Mouse (Mus musculus) adrenal gland, postnatal 25 days (tissue): ENCODE measurements at regions not wholly inside any gene's neighbourhood (a gene's known extent, or its start where the extent isn't known, plus 50 kb on each side); places are given as distances from the start of the nearest gene placed in this dataset.
"Not testable (repeated sequence)": the region's sequence is repeated elsewhere in the genome, so short reads cannot be mapped to it uniquely, and the experiment has no call there.

ENCODE experiments used
- DNase-seq: peaks from one replicate; pipeline ENCODE4 v3.0.0; 2021; ENCODE audit warnings: mixed read lengths

GRCm38 (mm10) chr10:56783941-56784340 lies 406.8 kb downstream of the Gja1 start:
- peak; percentile 6 for DNase-seq

- no peak for DNase-seq
Measured at GRCm38 (mm10) chr10:56788081-56788480, 411.0 kb downstream of the Gja1 start.

GRCm38 (mm10) chr10:56793074-56793473 lies 415.9 kb downstream of the Gja1 start:
- DNase-seq, result no peak

DNA sequence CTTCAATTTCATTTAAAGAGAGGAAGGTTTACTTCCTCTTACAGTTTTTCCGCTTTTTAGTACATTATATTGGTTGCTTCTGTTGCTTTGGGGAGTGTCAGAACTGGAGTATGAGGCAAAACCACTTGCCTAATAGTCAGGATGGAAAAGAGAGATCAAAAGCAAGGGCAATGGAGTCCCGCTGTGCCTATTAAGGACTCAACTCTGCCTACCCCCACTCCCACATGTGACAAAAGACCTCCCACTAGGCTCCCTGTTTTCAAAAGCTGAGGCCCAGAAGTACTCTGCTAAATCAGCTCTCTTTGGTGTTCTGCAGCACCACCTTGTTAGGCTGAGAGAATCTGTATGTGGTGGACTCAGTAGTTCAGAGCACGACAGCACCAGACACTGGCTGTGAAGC lies 418.3 kb downstream of the Gja1 start:
- no peak for DNase-seq

DNA sequence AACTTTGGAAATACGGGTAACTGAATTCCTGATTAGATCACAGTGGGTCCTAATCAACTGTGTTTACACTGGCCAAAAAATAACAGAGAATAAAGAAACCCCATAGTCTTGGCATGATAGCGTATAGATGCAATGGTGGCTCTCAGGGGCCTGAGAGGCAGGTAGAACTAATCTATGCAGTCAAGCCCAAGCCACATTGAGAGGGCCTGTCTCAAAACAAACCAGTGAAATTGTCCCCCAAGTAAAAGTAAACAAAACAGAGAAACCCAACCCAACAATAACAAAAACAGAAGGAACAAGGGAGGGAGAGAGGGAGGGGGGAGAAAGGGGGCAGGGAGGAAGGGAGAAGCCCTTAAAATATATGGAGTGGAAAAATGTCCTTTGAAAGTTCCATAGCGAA lies 422.2 kb downstream of the Gja1 start:
- no peak for DNase-seq

GRCm38 (mm10) chr10:56799745-56800144 lies 422.6 kb downstream of the Gja1 start:
- no peak for DNase-seq

DNA sequence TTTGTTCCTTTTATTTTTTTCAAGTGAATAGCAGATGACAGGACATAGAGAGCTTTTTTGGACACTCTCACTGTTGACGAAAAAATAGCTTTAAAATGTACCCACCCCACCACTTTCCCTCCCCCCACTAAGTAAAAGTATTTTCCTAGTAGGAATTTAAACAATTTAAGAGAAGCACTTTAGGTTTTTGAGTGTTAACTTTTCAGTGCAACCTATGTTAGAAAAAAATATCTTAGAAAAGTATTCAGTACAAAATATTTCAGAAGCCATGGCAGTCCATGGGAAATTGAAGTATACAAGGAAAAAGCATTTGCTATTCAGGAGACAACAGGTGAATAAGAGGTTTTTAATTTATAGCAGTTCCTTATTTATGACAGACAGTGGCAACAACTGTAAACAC lies 431.9 kb downstream of the Gja1 start:
- DNase-seq, result no peak

DNA sequence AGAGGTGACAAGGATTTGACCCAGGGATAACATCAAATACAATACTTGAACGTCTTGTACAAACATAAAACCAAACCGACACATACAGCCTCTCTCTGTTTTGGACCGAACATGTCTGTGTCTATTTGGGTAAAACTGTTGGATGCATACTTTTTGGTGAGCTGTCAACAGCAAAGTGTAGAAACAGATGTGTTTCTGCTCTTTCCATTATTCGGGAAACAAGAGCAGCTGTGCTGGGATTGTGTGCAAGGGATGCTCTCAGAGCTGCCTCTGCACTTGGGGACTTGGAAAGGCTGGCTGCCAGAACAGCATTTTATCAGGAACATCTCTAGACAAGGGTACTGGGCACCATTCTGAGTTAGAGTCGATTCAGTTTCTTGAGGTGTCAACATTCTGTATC lies 445.0 kb downstream of the Gja1 start:
- no peak for DNase-seq

DNA sequence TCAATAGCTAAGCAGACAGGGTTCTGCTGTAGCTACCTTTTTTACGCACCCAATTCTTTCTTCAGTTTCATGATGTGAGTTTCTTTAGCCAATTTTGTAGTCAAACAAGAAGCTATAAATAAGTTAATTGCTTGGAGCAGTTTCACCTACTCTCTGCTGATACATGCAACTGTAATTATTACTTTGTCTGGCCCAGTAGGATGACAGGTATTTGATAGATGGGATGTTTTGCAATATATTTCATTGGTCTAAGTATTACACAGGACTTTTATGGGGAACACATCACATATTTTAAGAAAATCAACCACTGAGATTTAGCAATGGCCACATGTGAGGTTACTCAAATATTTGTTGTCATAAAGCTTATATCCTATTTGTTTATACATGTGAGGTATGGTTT lies 454.2 kb downstream of the Gja1 start:
- no peak for DNase-seq

- no peak for DNase-seq
Measured at GRCm38 (mm10) chr10:56831966-56832365, 454.8 kb downstream of the Gja1 start.

- DNase-seq, result no peak
Measured at GRCm38 (mm10) chr10:56836130-56836529, 459.0 kb downstream of the Gja1 start.

DNA sequence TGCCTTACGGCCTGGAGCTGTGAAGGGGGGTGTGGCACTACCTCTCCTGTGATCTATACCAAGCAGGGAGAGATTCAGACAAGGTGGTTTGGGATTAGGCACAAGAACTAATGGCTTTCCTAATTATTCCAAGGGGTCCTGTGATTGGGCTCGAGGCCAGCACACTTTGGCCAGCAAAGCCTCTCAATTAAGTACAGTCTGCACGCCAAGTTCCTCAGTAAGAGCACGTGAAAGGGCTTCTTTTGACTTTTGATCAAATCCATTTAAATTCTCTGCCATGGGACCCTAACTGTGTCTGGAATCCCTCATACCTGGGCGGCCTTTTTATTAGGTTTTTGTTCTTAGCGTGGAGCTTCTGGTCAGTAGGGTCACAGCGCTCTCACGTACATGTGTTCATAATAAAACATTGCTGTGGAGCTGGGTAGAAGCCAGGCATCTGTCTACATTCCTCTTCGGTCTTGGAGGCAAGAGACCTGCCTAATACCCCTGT lies 461.9 kb downstream of the Gja1 start:
- DNase-seq, result no peak

GRCm38 (mm10) chr10:56839545-56839944 lies 462.4 kb downstream of the Gja1 start:
- DNase-seq, result no peak

DNA sequence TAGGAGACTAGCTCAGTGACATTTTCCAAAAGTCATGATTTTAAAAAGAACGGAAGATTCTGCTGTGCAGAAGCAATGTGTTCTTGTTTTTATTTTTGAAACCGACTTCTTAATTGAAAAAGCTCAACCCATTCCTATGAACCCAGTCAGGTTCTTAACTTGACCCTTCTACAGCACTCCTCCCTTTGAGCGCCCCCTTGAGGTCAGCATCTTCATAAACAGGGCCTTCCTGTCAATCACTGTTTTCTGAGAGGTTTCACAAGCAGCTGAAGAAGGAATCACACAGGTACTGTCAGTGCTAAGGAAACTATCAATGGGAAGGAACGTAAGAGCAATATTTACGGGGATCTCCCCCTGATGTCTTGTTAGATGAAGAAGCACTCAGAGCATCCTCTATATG lies 463.6 kb downstream of the Gja1 start:
- DNase-seq, result peak; percentile 61

- peak; percentile 4 for DNase-seq
Measured at GRCm38 (mm10) chr10:56841486-56841885, 464.4 kb downstream of the Gja1 start.

DNA sequence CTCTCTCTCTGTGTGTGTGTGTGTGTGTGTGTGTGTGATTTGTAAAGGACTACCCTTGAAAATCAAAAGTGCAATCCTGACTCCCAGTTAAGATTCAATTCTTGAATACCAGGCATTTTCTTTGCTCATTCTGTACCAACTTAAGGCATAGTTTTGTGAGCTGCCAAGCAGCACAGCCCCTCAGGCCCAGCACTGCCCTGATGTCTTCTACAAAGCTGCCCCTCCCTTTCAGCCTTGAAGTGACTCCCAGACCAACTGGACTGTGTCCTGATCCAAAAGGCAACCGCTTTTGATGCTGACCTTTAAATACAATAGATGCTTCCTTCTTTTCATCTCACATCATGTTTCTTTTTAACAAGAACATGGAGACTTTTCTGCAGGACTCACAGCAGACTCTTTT lies 464.8 kb downstream of the Gja1 start:
- no peak for DNase-seq

- DNase-seq, result no peak
Measured at GRCm38 (mm10) chr10:56852484-56852883, 475.4 kb downstream of the Gja1 start.

DNA sequence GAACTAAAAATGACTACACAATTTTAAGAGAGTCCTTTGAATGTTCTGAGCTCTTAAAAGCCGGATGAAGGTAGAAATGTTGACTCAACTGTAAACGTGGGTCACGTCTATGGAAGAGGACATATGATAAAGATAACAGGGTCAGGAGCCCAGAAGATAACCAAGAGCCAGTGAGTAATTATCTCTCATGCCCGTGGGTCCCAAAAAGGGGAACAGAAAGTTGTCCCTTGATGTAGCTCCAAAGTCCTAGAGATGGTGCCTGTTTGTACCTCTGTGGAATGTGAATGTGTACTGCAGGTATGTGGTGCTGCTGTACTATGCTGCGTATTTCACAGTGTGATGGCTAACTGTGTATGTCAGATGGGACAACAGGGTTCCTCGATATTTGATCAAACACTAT lies 479.1 kb downstream of the Gja1 start:
- DNase-seq, result no peak

DNA sequence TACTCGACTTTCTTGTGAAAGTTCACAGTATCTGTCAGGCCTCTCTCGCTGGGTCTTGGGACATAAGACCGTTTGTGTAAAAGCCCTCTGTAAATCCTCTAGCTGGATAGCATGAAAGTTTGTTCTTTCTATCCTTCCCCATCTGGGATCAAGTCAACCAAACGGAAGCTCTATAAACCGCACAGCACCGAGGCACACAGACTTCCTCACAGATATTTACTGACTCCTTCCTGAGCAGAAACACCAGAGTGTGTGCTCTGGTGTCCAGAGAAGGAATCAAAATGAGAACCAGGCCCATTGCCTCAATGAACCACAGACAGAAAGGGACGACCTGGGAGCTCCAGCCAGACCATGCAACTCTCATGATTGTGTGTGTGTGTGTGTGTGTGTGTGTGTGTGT lies 502.6 kb downstream of the Gja1 start:
- DNase-seq, result no peak

GRCm38 (mm10) chr10:56880154-56880591 lies 503.0 kb downstream of the Gja1 start:
- DNase-seq, result peak; percentile 3

- DNase-seq, result no peak
Measured at GRCm38 (mm10) chr10:56884456-56885410, 507.6 kb downstream of the Gja1 start.

DNA sequence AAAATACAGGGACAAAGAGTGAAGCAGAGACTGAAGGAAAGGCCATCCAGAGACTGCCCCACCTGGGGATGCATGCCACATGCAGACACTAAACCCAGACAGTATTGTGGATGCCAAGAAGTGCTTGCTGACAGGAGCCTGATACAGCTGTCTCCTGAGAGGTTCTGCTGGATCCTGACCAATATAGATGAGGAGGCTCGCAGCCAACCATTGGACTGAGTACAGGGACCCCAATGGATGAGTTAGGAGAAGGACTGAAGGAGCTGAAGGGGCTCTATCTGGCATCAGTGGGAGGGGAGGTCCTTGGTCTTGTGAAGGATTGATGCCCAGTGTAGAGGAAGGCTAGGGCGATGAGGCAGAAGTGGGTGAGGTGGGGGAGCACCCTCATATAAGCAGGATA lies 514.4 kb downstream of the Gja1 start:
- not testable (repeated sequence) for DNase-seq

DNA sequence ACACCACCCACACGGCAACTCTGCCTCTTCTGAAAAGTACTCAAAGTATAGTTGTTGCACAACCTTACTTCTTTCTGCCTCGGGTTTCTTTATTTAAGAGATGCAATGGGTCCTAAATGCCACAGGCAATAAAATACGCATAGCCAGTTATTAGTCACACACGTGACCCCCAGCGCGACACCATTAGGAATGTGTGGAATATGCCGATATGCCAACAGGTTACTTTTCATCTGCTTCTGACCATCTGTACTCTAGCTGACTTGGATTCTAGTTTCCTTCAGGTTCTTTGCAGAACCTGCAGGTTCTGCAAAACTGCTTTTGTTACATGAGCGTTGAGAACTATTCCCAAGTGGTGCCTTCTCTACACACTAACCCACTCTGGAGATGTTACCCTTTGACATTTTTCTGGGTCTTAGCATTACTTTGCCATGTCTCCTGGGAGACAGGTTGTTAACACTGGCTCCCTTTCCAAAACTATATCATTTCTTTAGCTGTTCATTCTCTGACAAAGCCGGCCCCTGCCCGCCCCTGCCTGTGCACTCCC lies 515.6 kb downstream of the Gja1 start:
- DNase-seq, result no peak

DNA sequence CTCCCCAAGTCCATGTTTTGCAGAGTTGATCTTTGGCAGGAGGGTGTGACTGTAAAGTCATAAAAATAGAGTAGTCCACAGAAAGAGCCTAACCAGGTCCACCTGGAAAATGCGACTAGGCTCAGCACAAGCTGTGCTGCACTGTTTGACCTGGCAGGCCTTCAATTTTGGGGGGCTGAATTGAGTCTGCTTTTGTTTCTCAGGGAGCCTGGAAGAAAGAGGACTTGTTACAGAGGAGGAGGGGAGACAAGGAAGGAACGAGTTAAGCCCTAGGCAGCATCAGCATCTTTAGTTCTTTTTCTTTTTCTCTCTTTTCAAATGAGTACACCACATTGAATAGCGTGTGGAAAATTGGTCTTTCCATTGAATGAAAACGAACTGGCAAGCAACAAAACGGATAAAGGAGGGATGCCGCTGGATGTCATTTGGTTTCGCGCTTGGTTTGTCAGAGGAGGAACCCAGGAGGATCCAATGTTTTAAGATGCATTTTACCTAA lies 516.1 kb downstream of the Gja1 start:
- DNase-seq, result no peak
